Mouse (Mus musculus) kidney, adult 18-20 months (tissue): ENCODE measurements at regions not wholly inside any gene's neighbourhood (a gene's known extent, or its start where the extent isn't known, plus 50 kb on each side); places are given as distances from the start of the nearest gene placed in this dataset.
"Not testable (repeated sequence)": the region's sequence is repeated elsewhere in the genome, so short reads cannot be mapped to it uniquely, and the experiment has no call there.

Experiments
- DNase-seq: peaks from one replicate; pipeline ENCODE4 v3.0.0; 2021

DNA sequence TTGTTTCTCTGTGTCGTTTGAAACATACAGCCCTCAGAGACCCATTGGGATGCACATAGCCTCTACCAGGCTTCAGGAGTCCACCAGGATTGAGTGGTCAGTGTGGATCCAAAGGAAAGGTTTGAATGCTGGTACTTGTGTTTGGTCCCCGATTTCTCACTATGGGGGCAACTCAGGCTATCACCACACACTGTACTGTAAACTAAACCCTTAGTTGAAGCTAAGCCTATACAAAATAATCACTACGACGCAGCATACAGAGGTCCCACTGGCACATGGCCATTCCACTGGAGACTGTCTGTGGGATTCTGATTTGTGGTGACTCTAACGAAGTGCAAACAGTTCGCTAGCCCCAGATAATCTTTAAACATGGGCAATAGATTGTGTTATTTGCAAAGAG is 91.5 kb upstream of the Gm5148 start:
- no peak for DNase-seq

DNA sequence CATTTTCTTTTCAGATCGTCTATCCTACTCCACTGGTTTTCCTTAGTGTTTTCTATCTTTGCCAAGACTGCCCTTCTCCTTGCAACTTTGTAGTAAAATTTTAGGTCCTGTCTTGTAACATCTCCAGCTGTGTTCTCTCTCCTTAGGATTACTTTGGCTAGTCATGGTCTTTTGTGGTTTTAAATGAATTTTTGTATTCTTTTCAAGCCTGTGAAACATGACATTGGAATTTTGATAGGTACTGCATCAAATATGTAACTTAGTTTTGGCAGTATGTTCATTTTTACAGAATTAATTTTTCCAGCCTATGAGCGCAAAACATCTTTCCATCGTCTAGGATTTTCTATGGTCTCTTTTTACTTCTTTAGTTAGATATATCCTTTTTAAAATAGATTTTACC is 88.6 kb upstream of the Gm5148 start:
- no peak for DNase-seq

DNA sequence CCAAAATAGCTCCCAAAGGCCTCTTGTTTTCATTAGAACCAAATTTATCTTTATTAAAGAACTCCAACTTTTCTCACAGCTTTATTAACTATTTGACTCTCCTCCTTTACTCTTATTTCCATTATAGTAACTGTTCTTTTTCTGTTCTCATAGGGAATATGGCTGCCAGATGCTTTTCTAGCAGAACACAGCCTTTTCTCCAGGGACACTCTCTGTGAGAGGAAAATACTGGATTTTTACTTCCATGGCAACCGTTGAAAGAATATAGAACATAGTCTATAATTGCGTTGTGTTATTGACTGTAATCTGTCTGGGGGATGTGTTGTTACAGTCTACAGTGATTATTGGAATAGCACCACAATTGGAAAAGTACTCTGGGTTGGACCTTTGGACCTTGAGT is 87.1 kb upstream of the Gm5148 start:
- DNase-seq = no peak

DNA sequence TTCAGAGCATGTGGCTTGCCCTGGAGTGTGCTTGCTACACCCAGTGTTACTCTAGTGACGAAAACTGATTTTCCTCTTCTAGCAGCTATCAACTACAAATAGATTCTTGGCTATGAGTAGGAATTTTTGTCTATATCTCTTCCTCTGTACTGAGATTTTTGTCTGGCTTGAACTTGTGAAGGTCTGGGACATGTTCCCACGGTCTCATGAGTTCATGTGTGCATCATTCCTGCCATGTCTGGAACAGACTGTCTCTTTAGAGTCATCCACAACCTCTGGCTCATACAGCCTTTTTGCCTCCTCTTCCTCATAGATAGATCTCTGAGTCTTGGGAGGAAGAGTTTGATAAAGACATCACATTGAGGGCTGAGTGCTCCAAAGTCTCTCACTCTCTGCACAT is 86.5 kb upstream of the Gm5148 start:
- DNase-seq = no peak

DNA sequence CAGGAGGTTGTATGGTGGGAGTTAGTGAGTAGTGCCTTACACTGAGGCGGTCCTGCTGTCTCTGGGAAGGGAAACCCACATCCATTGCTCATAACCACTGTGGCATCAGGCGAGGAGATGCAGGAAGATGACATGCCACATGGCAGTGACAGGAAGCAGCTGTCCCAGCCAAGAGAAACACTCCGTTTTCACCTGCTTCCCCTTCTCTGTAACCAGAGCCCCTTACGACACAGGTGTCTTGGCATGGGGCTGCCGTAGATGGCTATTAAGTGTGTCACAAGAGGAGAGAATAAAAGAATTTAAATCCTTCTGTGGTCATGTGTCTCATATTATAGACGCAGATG is 81.5 kb upstream of the Gm5148 start:
- DNase-seq = no peak

DNA sequence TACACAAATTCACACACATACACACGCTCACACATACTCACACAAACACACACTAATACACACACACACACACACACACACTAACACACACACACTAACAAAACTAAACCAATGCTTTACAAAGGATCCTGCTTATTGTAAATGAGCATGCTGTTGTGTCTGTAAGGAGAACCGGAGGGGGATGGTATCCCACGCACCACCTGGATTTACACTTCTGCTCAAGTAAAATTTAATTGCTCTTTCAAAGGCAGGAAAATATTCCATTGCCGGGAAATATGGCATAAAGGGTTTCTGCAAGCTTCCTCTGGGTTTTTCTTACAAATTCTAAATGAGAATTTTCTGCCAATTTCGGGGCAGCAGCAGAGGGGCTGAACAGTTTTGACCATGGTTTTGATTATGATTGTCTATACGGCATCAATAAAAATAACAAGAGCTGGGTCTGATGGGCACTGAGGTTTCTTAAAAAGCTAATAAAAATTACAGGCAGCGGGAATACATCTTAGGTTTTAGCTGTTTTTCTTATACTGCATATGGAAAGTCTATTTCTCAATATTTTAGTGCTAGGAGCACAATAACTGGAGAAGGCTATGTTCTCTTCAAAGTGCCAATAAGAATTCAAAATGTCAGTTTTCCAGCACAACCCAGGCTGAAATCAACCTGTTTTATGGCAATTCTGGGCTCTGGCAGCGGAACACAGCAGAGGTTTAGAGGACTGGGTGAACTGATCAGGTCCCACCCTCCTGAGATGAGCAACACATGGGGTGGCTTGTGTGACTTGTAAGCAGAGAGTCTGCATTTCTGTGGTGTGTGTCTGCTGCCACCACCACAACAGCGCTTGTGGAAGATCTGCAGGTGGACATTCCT is 80.9 kb upstream of the Gm5148 start:
- DNase-seq = no peak

DNA sequence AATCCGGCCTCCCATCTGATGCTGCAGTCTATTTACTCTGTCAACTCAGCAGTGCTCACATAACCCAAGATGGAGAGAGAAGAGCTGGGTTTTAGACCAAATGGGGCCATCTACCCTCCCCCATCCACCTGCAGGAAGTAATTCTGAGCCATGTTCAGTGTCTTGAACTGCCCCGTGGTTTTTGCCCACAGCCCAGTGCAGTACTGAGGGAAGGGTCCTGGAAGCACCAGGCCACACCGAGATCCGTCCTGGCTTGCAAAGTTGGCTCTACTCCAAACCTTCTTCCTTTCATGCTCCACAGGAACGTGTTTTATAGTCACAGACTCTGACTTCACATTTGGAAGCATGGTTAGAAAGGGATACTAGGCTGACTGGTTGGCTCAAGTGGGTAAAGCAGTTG is 80.0 kb upstream of the Gm5148 start:
- DNase-seq = no peak

DNA sequence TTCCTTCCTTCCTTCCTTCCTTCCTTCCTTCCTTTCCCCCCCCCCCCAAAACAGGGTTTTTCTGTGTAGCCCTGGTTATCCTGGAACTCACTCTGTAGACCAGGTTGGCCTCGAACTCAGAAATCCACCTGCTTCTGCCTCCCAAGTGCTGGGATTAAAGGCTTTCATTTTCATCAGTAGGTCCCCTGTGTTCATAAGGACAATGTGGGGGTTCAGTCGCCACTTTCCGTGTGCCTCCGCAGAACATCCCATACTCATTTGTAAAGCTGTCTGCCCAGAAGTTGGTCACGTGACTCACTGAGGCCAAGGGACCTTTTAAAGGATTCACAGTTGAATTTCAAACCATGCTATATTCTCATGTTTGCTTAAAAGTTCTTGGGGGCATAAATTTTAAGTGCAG is 79.5 kb upstream of the Gm5148 start:
- not testable (repeated sequence) for DNase-seq

DNA sequence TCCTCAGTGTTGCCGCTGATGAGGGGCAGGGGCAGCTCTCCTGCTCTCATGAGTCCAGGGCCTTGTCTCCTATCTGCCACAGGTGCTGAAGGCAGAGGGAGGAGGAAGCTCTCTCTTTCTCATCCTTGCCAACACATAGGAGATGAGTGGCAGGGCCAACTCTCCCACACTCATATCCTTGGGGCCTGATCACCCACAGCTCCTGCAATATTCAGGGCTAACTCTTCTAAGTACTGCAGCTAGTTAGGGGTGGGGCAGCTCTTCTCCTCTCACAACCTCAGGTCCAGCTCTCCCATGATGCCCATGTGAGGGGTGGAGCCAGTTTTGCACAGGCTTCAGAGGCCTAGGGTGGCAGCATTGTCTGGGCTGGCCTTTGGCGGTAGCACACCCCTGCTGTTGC is 77.3 kb upstream of the Gm5148 start:
- DNase-seq = no peak

DNA sequence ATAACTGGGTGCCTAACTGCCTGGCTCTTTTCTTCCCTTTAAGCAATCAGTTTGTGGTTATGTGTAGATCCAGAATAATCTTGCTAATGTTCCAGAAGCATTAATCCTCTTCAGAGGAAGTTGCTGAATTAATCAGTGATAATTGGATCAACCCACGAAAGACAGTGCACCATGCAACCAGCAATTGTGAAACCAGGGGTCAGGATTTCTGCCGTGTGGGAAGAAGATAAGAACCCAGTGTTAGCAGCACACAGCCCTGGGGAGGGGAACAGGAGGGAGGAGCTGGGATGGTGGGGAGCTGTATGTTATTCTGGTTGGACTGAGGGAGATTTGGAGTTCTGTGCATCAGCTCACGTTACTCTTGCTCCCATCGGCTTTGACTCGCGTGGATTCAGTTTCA is 75.5 kb upstream of the Gm5148 start:
- no peak for DNase-seq

DNA sequence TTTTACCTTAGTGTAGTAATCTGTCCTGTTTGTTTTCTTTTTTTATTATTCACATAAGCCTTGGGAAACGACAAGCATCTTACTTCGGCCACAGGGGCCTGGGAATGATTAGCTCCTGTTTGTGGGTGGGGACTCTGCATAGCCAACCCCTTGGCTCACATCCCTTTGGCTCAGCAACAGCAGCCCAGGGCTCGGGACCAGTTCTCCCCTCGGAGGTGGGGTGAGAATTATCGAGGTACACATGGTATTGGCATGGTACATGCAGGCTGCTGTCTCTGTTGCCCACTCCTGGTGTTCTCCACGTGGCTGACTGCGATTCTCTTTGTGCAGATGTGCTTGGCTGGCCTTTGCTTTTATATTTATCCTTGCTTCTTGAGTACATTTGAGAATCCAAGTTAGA is 65.4 kb upstream of the Gm5148 start:
- no peak for DNase-seq

DNA sequence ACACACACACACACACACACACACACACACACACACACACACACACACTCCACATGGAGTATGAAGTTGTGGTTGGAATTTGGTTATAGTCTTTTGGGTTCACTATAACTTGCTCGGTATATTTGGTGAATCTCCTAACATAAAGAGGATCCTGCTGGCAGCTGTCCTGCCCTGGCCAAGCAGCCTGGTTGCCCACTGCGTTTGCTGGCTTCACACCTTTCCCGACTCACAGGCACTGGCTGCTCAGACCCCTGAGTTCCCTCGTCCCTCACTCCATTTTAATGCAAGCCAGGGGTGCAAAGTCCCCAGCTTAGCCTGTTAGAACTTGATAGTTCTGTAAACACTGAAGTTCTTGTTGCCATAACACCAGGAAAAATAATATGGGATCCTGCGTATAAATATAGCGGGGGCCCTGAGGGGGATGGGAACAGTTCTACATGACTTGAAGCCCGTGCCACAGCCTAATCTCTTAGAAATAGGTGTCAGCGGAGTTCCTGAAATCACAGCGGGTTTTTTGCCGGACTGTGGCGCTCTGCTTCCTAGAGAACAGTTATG is 64.9 kb upstream of the Gm5148 start:
- no peak for DNase-seq

DNA sequence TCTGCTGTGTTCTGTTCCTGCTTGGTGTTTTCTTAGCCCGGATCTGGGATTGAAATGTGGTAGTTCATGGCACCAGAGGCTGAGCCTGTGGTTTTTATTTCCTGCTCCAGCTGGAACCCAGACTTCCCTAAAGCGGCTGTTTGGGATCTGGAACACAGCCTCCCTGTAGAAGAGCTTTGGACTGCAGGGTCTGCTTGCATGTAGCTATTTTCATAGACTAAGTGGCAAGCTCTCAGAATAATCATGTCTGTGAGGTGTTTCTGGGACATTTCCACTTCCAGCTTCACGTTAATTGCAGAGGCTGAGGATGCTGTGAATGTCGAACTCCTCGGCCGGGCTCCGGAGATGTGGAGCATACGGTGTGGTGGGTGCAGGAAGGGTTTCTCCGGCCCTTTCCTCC is 64.1 kb upstream of the Gm5148 start:
- DNase-seq = no peak

DNA sequence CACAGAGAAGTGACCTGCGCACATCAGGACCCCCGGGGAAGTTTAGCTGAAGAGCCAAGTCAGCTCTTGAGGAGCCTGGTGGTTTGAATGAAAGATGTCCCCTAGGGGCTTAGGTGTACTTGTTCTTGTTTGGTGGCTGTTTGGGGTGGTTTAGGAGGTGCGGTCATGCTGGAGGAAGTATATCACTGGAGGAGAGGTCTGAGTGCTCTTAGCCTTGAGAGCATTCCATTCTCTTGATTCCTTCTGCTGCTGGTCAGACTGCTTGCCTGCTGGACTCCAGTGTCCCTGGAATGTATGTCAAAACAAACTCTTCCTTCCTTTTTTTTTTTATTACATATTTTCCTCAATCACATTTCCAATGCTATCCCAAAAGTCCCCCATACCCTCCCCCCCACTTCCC is 62.5 kb upstream of the Gm5148 start:
- no peak for DNase-seq

DNA sequence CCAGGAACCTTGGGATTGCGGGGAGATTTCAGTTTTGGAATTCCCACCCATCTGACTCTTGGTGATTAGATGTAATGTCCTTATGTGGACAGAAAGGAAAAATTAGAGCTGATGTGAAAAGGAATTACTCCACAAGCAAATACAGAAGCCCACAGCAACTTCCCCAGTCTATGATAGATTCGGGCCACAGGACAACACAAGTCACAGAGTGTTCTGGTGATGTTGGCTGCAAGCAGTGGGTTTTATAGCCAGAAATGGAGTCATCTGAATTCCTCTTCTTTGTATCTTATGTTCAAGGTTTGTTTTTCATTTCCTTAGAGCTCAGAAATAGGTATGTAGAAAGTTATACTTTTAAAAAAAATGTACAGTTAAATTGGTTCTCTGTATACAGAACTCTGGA is 56.8 kb upstream of the Gm5148 start:
- no peak for DNase-seq

DNA sequence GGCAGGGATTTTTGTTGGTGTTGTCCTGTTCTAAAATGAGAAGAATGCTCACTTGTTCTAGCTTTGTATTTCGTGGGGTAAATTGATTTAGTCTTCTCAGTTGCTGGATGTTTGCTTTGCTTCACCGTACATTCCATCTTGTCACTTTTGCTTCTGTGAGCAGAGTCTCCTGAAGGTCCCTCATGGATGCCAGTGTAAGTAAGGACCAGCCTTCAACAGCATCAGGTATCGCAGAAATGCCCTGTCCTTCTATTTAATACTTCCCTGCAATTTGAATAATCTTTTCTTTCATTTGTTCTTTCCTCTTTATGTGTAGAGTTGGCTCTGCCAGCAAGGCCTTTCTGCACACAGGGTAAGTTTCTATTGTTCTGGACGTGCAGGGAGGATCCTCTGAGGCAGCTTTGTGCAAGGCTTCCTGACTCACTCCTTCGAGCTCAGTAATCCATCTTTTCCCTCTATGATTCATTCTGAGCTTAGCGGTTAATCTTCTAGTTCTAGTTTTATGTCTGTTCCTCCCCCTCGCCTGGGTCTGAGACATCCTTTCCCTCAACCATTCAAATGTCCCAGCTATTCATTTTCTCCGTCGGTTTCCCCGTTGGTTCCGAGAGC is 55.7 kb upstream of the Gm5148 start:
- DNase-seq = no peak

DNA sequence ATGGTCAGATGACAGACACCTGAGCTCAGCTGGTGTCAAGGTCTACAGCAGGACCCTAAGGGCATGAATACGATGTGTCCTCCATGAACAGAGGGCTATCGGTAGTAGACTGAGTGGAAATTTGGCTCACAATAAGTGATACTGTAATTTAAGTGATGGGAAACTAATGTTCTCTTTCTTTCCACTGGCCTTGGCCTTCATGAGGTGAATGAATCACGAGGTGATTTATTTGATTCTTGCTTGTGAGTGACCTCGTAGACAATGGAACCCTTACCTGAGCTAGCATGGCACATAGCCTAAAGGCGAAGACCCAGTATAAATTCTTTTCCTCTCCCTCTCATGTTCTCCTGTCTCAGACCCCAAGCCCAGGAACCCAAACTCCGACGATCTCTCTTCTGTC is 54.1 kb upstream of the Gm5148 start:
- DNase-seq = no peak

DNA sequence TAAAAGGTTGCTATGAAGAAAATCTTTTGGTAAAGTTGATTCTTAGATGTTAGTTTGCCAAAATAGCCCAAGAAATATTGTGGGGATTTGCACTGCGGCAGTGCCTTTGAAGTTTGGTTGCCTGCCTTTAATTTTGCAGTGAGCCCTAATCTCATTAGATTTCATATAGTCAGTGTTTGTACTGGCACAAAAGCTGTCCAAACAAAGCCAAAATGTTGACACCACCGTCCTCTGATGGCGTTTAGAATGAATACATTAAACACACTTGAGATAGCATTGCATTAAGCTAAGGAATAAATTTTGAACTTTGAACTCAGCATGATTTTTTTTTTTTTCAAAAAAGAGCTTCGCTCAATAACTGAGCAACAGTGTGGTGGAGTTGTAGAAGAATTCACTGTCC is 51.9 kb upstream of the Gm5148 start:
- DNase-seq = no peak
